Mouse (Mus musculus) liver, postnatal 0 days (tissue): ENCODE data around the gene Gm17535.
"Not testable (repeated sequence)": the region's sequence is repeated elsewhere in the genome, so short reads cannot be mapped to it uniquely, and the experiment has no call there.

Experiments
- CTCF ChIP-seq: sonication (generic); IDR thresholded peaks from 2 replicates; pipeline ENCODE4 v1.5.1; 2016; ENCODE audit warnings: antibody characterized with exemption, low read depth
- EP300 ChIP-seq: IDR thresholded peaks from 2 replicates; pipeline ENCODE4 v1.6.1; 2016; ENCODE audit warnings: antibody characterized with exemption, low read depth, mild to moderate bottlenecking

- TF ChIP-seq CTCF, EP300: not testable (repeated sequence)
Measured at GRCm38 (mm10) chr9:3006636-3007035, 27.8 kb upstream of the Gm17535 start.
